Mouse (Mus musculus): Measurements from ENCODE around the gene Gm47791. TPM values are rescaled to one million over a fixed set of nuclear protein-coding genes. Genes with fewer than 3 reads are reported as not detected.

The Gm47791 gene
- polyA plus RNA-seq, 1 experiment from 2014 or later: not detected

DNA sequence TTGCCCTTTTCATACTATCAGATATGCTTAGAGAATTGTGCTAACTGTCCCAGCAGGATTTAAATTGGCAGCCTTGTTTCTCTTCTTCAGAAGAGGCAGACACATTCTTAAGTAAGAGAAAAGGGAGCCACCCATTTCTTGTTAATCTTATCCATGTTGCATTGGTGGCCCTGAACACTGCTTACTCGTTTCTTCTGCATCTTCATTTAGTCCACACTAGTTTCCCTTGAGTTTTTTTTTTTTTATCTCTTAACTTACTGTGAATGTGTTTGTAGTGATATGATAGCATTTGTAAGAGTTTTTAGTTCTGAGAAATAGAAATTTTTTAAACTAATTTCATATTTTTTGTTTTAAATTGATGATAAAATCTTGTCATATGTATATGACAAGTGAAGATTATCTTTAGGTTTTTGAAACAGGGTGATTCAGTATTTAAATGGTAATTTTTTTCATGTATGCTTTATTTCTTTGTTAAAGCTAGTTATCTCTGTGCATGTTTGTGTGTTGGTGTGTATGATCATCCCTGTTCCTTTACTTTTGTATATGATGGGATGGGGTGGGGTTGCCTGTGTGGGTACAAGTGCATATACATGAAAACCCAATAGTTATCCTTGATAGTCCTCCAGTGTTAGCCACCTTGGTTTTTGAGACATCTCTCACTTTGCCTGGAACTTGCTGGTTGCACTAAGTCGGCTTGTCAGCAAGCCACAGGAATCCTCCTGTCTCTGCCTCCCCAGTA is 23.2 kb downstream of the Gm47791 start:
- WGBS: 77% methylated on average over 2 of the region's 2 CpGs
- no peaks in the 10 kb centered on the region for H3K27me3 ChIP-seq
- no peaks in the 10 kb centered on the region for H3K9me3 ChIP-seq (replicated peaks)
- H3K36me3 ChIP-seq: peaks cover 29% of the 10 kb centered on the region
- H3K27ac ChIP-seq: no peak overlapping the region
- no peak overlapping the region for H3K4me3 ChIP-seq
- H3K4me1 ChIP-seq (replicated peaks): no peaks in the 10 kb centered on the region
- no peak overlapping the region for H3K4me2 ChIP-seq
- no peak overlapping the region for H3K9ac ChIP-seq
- no peak for ATAC-seq (replicated peaks; ENCODE audit: insufficient number of reproducible peaks, insufficient read depth, low FRiP score, low read depth)

DNA sequence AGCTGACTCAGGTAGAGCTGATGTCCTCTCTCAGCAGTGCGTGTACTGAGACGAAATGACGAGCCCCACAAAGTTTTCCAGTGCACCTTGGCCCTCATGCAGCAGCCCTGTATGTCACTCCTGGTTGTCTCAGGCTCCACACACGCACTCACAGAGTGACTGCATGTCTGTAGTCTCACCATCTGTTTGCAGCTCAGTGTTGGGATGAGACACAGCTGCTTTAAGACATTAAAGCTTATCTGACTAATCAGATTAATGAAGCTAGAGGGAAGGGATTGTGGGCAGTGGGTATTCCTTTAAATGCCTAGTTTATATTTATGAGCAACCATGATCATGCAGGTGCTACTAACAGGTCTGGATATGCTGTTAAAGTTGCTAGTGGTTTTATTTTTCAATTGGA is 24.6 kb downstream of the Gm47791 start:
- WGBS: 88% methylated on average over 4 of the region's 4 CpGs
- H3K4me3 ChIP-seq: no peak overlapping the region
- H3K9ac ChIP-seq: no peak overlapping the region
- ATAC-seq (replicated peaks; ENCODE audit: insufficient number of reproducible peaks, insufficient read depth, low FRiP score, low read depth): no peak
- H3K9me3 ChIP-seq (replicated peaks): no peaks in the 10 kb centered on the region
- no peak overlapping the region for H3K27ac ChIP-seq
- H3K4me2 ChIP-seq: no peak overlapping the region
- no peaks in the 10 kb centered on the region for H3K27me3 ChIP-seq
- peaks cover 26% of the 10 kb centered on the region for H3K36me3 ChIP-seq
- no peaks in the 10 kb centered on the region for H3K4me1 ChIP-seq (replicated peaks)

DNA sequence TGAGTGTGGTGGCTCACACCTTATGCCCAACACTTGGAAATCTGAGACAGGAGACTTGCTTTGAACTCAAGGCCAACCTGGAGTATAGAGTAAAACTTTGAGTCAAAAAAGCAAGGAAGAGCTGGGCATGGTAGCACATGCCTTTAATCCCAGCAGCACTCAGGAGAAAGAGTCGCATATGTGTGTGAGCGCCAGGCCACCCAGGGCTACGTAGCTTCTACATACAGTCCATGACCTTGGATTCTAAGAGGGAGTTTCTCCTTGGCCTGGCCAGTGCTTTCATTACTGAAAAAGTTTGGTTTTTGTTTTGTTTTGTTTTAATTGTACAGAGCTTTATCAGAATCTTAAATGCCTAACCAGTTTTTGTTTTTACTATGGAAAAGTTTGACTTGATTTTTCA is 27.1 kb downstream of the Gm47791 start:
- H3K27me3 ChIP-seq: no peaks in the 10 kb centered on the region
- H3K36me3 ChIP-seq: peaks cover 34% of the 10 kb centered on the region
- H3K27ac ChIP-seq: 0 out of 2 replicates have a peak overlapping the region, but pooled peaks have one; percentile 27
- no peak for ATAC-seq (replicated peaks; ENCODE audit: insufficient number of reproducible peaks, insufficient read depth, low FRiP score, low read depth)
- H3K9me3 ChIP-seq (replicated peaks): no peaks in the 10 kb centered on the region
- peaks cover 4% of the 10 kb centered on the region; the same call in 1 of the 2 replicates for H3K4me1 ChIP-seq (replicated peaks)
- no peak overlapping the region for H3K9ac ChIP-seq
- no peak overlapping the region for H3K4me3 ChIP-seq
- no peak overlapping the region for H3K4me2 ChIP-seq
- WGBS: 77% methylated on average over 3 of the region's 3 CpGs

DNA sequence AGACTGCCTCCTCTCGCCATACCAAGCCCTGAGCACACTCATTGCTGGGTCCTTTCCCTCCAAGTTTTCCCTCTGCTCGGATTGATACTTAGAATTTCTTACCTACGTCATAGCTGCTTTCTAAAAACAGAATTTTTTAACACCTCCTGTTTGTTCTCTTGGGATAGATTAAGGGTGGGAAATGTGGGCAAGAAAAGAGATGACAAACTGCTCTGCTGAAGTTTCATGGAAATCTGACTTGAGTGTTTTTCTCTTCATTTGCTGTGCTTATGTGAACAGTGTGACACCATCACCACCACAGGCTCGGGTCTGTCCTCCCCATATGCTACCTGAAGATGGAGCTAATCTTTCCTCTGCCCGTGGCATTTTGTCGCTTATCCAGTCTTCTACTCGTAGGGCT is 29.5 kb downstream of the Gm47791 start:
- H3K4me3 ChIP-seq: no peak overlapping the region
- H3K36me3 ChIP-seq: peaks cover 31% of the 10 kb centered on the region
- 79% methylated on average over 7 of the region's 7 CpGs for WGBS
- no peaks in the 10 kb centered on the region for H3K9me3 ChIP-seq (replicated peaks)
- no peaks in the 10 kb centered on the region for H3K27me3 ChIP-seq
- H3K27ac ChIP-seq: no peak overlapping the region
- no peak overlapping the region for H3K9ac ChIP-seq
- H3K4me1 ChIP-seq (replicated peaks): peaks cover 4% of the 10 kb centered on the region; the same call in 1 of the 2 replicates
- H3K4me2 ChIP-seq: no peak overlapping the region
- ATAC-seq (replicated peaks; ENCODE audit: insufficient number of reproducible peaks, insufficient read depth, low FRiP score, low read depth): no peak

DNA sequence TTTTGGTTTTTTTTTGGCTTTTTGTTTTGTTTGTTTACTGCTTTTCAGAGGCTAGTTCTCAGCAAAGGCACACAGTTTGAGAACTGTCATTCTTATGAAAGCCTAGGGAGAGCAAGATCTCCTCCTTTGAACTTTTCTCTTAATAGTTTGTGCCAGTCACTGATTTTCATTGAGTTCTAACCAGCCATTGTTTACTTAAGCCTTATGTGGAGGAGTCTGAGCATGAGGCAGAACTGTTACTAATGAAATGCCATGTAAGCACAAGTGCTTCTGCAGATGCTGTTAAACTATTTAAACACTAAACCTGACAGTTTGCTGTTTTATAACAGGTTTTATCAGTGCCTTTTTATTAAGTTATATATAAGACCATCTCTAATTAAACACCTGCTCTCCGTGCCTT is 33.0 kb downstream of the Gm47791 start:
- H3K4me2 ChIP-seq: no peak overlapping the region
- H3K27ac ChIP-seq: no peak overlapping the region
- H3K9me3 ChIP-seq (replicated peaks): no peaks in the 10 kb centered on the region
- H3K27me3 ChIP-seq: no peaks in the 10 kb centered on the region
- WGBS: 84% methylated on average over 1 of the region's 1 CpGs
- peaks cover 4% of the 10 kb centered on the region; the same call in 1 of the 2 replicates for H3K4me1 ChIP-seq (replicated peaks)
- H3K4me3 ChIP-seq: no peak overlapping the region
- H3K9ac ChIP-seq: no peak overlapping the region
- ATAC-seq (replicated peaks; ENCODE audit: insufficient number of reproducible peaks, insufficient read depth, low FRiP score, low read depth): no peak
- H3K36me3 ChIP-seq: peaks cover 53% of the 10 kb centered on the region

DNA sequence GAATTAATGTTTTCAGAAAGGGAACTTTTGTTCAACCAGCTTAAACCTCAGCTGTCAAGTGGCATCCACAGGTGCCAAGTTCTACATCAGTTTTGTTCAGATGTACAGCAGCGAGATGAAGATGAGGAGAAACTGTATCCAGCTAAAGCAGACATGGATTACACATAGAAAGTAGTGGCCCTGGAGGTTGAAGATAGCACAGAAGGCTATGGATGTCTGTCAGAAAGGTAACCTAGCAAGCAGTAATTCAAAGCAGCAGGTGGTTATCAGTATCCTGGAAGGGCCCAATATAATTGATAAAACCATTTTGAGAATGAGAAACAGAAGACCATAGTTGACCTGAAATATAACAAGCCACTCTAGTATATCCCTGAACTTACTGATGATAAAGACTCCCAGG is 37.7 kb downstream of the Gm47791 start:
- H3K4me1 ChIP-seq (replicated peaks): no peaks in the 10 kb centered on the region
- H3K9me3 ChIP-seq (replicated peaks): no peaks in the 10 kb centered on the region
- no peak overlapping the region for H3K27ac ChIP-seq
- no peaks in the 10 kb centered on the region for H3K27me3 ChIP-seq
- H3K4me3 ChIP-seq: no peak overlapping the region
- no peak for ATAC-seq (replicated peaks; ENCODE audit: insufficient number of reproducible peaks, insufficient read depth, low FRiP score, low read depth)
- peaks cover 73% of the 10 kb centered on the region for H3K36me3 ChIP-seq
- H3K4me2 ChIP-seq: no peak overlapping the region
- WGBS: 95% methylated on average over 1 of the region's 1 CpGs
- H3K9ac ChIP-seq: no peak overlapping the region

DNA sequence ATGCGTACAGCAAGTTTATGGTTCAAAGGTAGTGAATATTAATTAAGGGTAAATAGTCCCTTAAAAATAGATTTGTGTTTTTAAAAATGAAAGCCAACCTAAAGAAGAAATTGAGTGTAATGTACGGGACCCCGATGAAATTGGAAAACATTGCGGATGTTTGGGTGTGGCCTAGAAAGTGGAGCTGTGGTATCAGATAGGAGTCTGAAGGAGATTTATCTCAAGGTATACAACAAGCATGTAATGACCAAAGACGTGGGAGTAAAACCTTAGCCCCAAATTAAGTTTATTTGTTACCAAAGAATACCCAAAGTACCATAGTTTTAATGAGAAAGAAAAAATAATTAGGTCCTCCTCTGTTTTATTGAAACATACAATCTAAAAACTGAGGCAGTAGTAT is 44.6 kb downstream of the Gm47791 start:
- peaks cover 9% of the 10 kb centered on the region for H3K4me1 ChIP-seq (replicated peaks)
- peak overlapping the region; percentile 85; the same call in 1 of the 2 replicates for H3K4me2 ChIP-seq
- 83% methylated on average over 5 of the region's 5 CpGs for WGBS
- H3K4me3 ChIP-seq: no peak overlapping the region
- H3K36me3 ChIP-seq: peaks cover 30% of the 10 kb centered on the region
- peaks cover 14% of the 10 kb centered on the region for H3K27me3 ChIP-seq
- H3K9me3 ChIP-seq (replicated peaks): no peaks in the 10 kb centered on the region
- no peak for ATAC-seq (replicated peaks; ENCODE audit: insufficient number of reproducible peaks, insufficient read depth, low FRiP score, low read depth)
- H3K27ac ChIP-seq: no peak overlapping the region
- no peak overlapping the region for H3K9ac ChIP-seq

DNA sequence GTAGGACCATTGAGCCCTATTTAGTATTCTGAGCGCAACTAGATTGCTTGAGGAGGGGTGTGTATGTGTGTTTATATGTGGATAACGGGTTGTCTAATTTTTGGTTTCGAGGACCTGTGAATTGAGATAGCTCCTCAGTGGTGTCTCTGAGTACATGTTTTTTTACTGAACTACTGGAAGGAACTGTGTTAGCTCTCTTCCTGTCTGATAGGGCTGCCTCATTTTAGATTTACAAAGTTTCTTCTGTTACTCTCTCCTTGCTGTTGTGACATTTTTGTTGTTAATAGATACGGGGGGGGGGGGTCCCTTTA is 45.2 kb downstream of the Gm47791 start:
- peaks cover 9% of the 10 kb centered on the region for H3K4me1 ChIP-seq (replicated peaks)
- peaks cover 20% of the 10 kb centered on the region for H3K27me3 ChIP-seq
- H3K4me3 ChIP-seq: peak overlapping the region; percentile 83
- WGBS: 42% methylated on average over 4 of the region's 4 CpGs
- no peak overlapping the region for H3K27ac ChIP-seq
- no peaks in the 10 kb centered on the region for H3K9me3 ChIP-seq (replicated peaks)
- ATAC-seq (replicated peaks; ENCODE audit: insufficient number of reproducible peaks, insufficient read depth, low FRiP score, low read depth): no peak
- H3K9ac ChIP-seq: peak overlapping the region; percentile 95
- peaks cover 23% of the 10 kb centered on the region for H3K36me3 ChIP-seq
- H3K4me2 ChIP-seq: peak overlapping the region; percentile 85

DNA sequence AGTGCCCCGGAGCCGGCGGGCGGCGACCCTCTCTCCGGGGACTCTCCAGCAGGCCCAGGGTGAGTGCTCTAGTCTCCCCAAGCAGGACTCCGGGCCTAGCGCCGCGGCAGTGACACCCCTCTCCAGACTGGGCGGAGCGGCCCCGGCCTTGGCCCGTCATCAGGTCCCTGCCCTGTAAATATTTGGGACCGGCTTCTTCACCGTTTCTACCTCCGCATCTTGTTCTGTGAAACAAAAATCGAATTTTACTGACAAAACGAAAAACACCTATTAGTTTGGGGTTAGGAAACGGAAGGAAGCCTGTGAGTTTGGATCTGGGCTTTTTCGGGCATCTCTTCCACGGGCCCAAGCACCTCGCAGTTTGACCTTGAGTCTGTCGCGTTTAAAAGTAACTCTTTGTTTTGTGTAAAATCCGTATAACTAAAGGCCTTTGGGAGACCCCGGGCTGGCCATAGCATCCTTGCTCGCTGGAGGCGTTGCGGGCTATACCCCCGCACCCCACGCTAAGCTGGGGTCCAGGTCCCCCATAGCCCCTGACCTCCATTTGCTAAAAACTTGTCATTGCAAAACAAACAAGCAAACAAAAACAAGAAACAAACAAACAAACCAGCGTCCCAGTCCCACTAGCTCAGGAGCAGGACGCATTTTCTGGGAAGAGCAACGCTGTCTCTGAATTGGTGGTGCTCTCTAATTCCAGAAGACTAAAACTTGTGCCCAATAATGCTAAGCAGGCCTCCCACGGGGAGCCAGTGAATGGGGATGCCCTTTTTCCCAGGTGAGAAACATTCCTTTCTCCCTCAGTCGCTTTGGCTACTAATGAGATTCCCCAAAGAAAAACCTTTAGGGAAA is 45.8 kb downstream of the Gm47791 start:
- peaks cover 9% of the 10 kb centered on the region for H3K4me1 ChIP-seq (replicated peaks)
- no peaks in the 10 kb centered on the region for H3K9me3 ChIP-seq (replicated peaks)
- under 1% methylated on average over 37 of the region's 37 CpGs for WGBS
- peaks cover 20% of the 10 kb centered on the region for H3K27me3 ChIP-seq
- peaks cover 18% of the 10 kb centered on the region for H3K36me3 ChIP-seq
- ATAC-seq (replicated peaks; ENCODE audit: insufficient number of reproducible peaks, insufficient read depth, low FRiP score, low read depth): peak; percentile 96
- peak overlapping the region; percentile 83 for H3K4me3 ChIP-seq
- H3K9ac ChIP-seq: peak overlapping the region; percentile 95
- peak overlapping the region; percentile 81 for H3K27ac ChIP-seq
- peak overlapping the region; percentile 85 for H3K4me2 ChIP-seq

DNA sequence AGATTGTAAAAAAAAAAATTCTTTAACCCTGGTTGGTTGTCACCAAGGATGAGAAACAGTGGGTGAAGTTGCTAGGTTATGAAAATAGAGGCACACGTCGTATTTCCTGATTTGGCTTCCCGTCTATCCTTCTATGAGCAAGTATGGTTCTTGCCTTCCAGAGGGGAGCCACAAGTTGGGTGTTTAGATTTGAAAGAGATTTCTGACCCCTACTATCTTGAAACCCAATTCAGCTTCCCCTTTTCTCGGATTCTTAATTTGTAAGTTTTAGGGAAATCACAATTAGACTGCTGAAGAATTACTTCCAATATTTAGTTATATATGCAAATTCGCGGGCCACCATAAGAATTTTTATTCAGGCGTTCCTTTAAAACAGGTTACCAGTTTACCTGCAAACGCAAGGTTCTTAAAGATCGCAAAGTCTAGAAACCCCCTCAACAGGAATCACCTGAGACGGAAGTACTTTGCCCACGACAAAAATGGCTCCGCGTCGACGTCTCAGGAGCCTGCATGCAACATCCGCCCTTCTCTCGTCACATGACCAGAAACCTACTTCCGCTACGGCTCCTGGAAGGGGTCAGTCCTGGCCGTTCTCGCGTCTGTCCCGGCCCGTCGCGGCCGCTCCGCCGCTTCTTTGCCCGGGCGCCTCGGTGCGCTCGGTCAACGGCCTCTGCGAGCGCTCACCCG is 46.6 kb downstream of the Gm47791 start, which contains the start of gene Mff:
TSS of gene Mff (plus strand) at position 552 of the 687 bp plus-strand sequence.
- H3K4me2 ChIP-seq: peak within 1 kb of the TSS; percentile 85
- H3K9ac ChIP-seq: peak within 1 kb of the TSS; percentile 95
- H3K27me3 ChIP-seq: peaks cover 20% of the 10 kb centered on the region
- H3K27ac ChIP-seq: peak within 1 kb of the TSS; percentile 81
- ATAC-seq (replicated peaks; ENCODE audit: insufficient number of reproducible peaks, insufficient read depth, low FRiP score, low read depth): peak; percentile 97
- H3K9me3 ChIP-seq (replicated peaks): no peaks in the 10 kb centered on the region
- 9% methylated on average over 38 of the region's 38 CpGs for WGBS
- peaks cover 11% of the 10 kb centered on the region for H3K36me3 ChIP-seq
- H3K4me3 ChIP-seq: peak within 1 kb of the TSS; percentile 83
- peaks cover 9% of the 10 kb centered on the region for H3K4me1 ChIP-seq (replicated peaks)

Measured in heart, embryonic 15.5 days (tissue).